Mouse (Mus musculus) myocyte (in vitro differentiated cells): ENCODE data around the gene Fbf1.

Source experiments
- CEBPB ChIP-seq: IDR thresholded peaks from 2 replicates; pipeline ENCODE4 v1.6.1; 2011; ENCODE audit warnings: mild to moderate bottlenecking, moderate library complexity; ENCODE audit not compliant: poor library complexity, insufficient read depth, severe bottlenecking
- MAX ChIP-seq: IDR thresholded peaks from one replicate; pipeline ENCODE4 v1.6.1; 2011; ENCODE audit warnings: low read depth, mild to moderate bottlenecking, control low read depth
- MYOD1 ChIP-seq, 3 experiments: IDR thresholded peaks; one replicate each; pipeline ENCODE4 v1.6.1; 2011; ENCODE audit warnings: control low read depth in 2 of 3, low read depth in 2 of 3, mild to moderate bottlenecking in 2 of 3, moderate library complexity in 1 of 3; ENCODE audit not compliant: insufficient read length in 2 of 3, control insufficient read depth in 1 of 3

- no peak for TF ChIP-seq CEBPB
- peak in 2 of 3 experiments; percentile 41 to 73 for TF ChIP-seq MYOD1 (IDR thresholded peaks at IDR 0.05; ENCODE audit: control insufficient read depth in 1 of 3, insufficient read length in 2 of 3, low read depth in 2 of 3)
- TF ChIP-seq MAX = peak; percentile 53
These were observed 58.4 kb downstream of the Fbf1 start for GRCm38 (mm10) chr11:116109441-116110081.
